Mouse (Mus musculus): ENCODE data around the gene Ttc28. TPM values are rescaled to one million over a fixed set of nuclear protein-coding genes. Genes with fewer than 3 reads are reported as not detected.

The Ttc28 gene
- polyA plus RNA-seq, 1 experiment = 0.04 TPM

- H3K36me3 ChIP-seq (ENCODE audit: control insufficient read depth) = no peaks in the 10 kb centered on the region
- TF ChIP-seq GATA1 (IDR thresholded peaks at IDR 0.05; ENCODE audit: low read length) (no peak), TAL1 (IDR thresholded peaks at IDR 0.05; ENCODE audit: low read length) (no peak)
- no peak overlapping the region for H3K4me3 ChIP-seq (replicated peaks)
- H3K4me1 ChIP-seq (ENCODE audit: control insufficient read depth) = no peaks in the 10 kb centered on the region
- no peaks in the 10 kb centered on the region for H3K9me3 ChIP-seq (ENCODE audit: control insufficient read depth, low read length)
- H3K27me3 ChIP-seq (ENCODE audit: control insufficient read depth) = no peaks in the 10 kb centered on the region
Measured at GRCm38 (mm10) chr5:111097233-111098160, 217.9 kb downstream of the Ttc28 start.

- TF ChIP-seq GATA1 (IDR thresholded peaks at IDR 0.05; ENCODE audit: low read length) = no peak
- no peak for TF ChIP-seq TAL1 (IDR thresholded peaks at IDR 0.05; ENCODE audit: low read length)
- Histone ChIP-seq H3K9me3 (ENCODE audit: control insufficient read depth, low read length) (no peaks in the 10 kb centered on the region), H3K4me3 (replicated peaks) (no peak overlapping the region), H3K27me3 (ENCODE audit: control insufficient read depth) (no peaks in the 10 kb centered on the region), H3K36me3 (ENCODE audit: control insufficient read depth) (no peaks in the 10 kb centered on the region), H3K4me1 (ENCODE audit: control insufficient read depth) (no peaks in the 10 kb centered on the region)
Measured at GRCm38 (mm10) chr5:111098516-111099274, 219.1 kb downstream of the Ttc28 start.

- no peaks in the 10 kb centered on the region for H3K4me1 ChIP-seq (ENCODE audit: control insufficient read depth)
- no peaks in the 10 kb centered on the region for H3K36me3 ChIP-seq (ENCODE audit: control insufficient read depth)
- no peak overlapping the region for H3K4me3 ChIP-seq (replicated peaks)
- TF ChIP-seq GATA1 (IDR thresholded peaks at IDR 0.05; ENCODE audit: low read length) = no peak
- TF ChIP-seq TAL1 (IDR thresholded peaks at IDR 0.05; ENCODE audit: low read length) = no peak
- H3K27me3 ChIP-seq (ENCODE audit: control insufficient read depth) = no peaks in the 10 kb centered on the region
- no peaks in the 10 kb centered on the region for H3K9me3 ChIP-seq (ENCODE audit: control insufficient read depth, low read length)
Measured at GRCm38 (mm10) chr5:111100585-111100984, 221.0 kb downstream of the Ttc28 start.

- Histone ChIP-seq H3K36me3 (ENCODE audit: control insufficient read depth) (no peaks in the 10 kb centered on the region), H3K27me3 (ENCODE audit: control insufficient read depth) (no peaks in the 10 kb centered on the region), H3K4me3 (replicated peaks) (no peak overlapping the region), H3K9me3 (ENCODE audit: control insufficient read depth, low read length) (no peaks in the 10 kb centered on the region), H3K4me1 (ENCODE audit: control insufficient read depth) (no peaks in the 10 kb centered on the region)
- TF ChIP-seq GATA1 (IDR thresholded peaks at IDR 0.05; ENCODE audit: low read length) = no peak
- TF ChIP-seq TAL1 (IDR thresholded peaks at IDR 0.05; ENCODE audit: low read length) = no peak
Measured at GRCm38 (mm10) chr5:111101383-111101932, 221.9 kb downstream of the Ttc28 start.

GRCm38 (mm10) chr5:111104801-111105200 lies 225.2 kb downstream of the Ttc28 start:
- H3K4me1 ChIP-seq (ENCODE audit: control insufficient read depth) = no peaks in the 10 kb centered on the region
- no peaks in the 10 kb centered on the region for H3K36me3 ChIP-seq (ENCODE audit: control insufficient read depth)
- no peaks in the 10 kb centered on the region for H3K9me3 ChIP-seq (ENCODE audit: control insufficient read depth, low read length)
- no peak for TF ChIP-seq TAL1 (IDR thresholded peaks at IDR 0.05; ENCODE audit: low read length)
- TF ChIP-seq GATA1 (IDR thresholded peaks at IDR 0.05; ENCODE audit: low read length) = no peak
- no peak overlapping the region for H3K4me3 ChIP-seq (replicated peaks)
- no peaks in the 10 kb centered on the region for H3K27me3 ChIP-seq (ENCODE audit: control insufficient read depth)

- no peaks in the 10 kb centered on the region for H3K9me3 ChIP-seq (ENCODE audit: control insufficient read depth, low read length)
- H3K4me3 ChIP-seq (replicated peaks) = no peak overlapping the region
- TF ChIP-seq GATA1 (IDR thresholded peaks at IDR 0.05; ENCODE audit: low read length) = no peak
- no peak for TF ChIP-seq TAL1 (IDR thresholded peaks at IDR 0.05; ENCODE audit: low read length)
- no peaks in the 10 kb centered on the region for H3K4me1 ChIP-seq (ENCODE audit: control insufficient read depth)
- no peaks in the 10 kb centered on the region for H3K27me3 ChIP-seq (ENCODE audit: control insufficient read depth)
- H3K36me3 ChIP-seq (ENCODE audit: control insufficient read depth) = no peaks in the 10 kb centered on the region
Measured at GRCm38 (mm10) chr5:111111378-111111777, 231.8 kb downstream of the Ttc28 start.

- no peaks in the 10 kb centered on the region for H3K36me3 ChIP-seq (ENCODE audit: control insufficient read depth)
- H3K9me3 ChIP-seq (ENCODE audit: control insufficient read depth, low read length) = no peaks in the 10 kb centered on the region
- TF ChIP-seq GATA1 (IDR thresholded peaks at IDR 0.05; ENCODE audit: low read length) (no peak), TAL1 (IDR thresholded peaks at IDR 0.05; ENCODE audit: low read length) (no peak)
- no peaks in the 10 kb centered on the region for H3K27me3 ChIP-seq (ENCODE audit: control insufficient read depth)
- H3K4me3 ChIP-seq (replicated peaks) = no peak overlapping the region
- H3K4me1 ChIP-seq (ENCODE audit: control insufficient read depth) = no peaks in the 10 kb centered on the region
Measured at GRCm38 (mm10) chr5:111113183-111113582, 233.6 kb downstream of the Ttc28 start.

- no peak overlapping the region for H3K4me3 ChIP-seq (replicated peaks)
- H3K36me3 ChIP-seq (ENCODE audit: control insufficient read depth) = no peaks in the 10 kb centered on the region
- TF ChIP-seq GATA1 (IDR thresholded peaks at IDR 0.05; ENCODE audit: low read length) (no peak), TAL1 (IDR thresholded peaks at IDR 0.05; ENCODE audit: low read length) (no peak)
- H3K27me3 ChIP-seq (ENCODE audit: control insufficient read depth) = no peaks in the 10 kb centered on the region
- H3K4me1 ChIP-seq (ENCODE audit: control insufficient read depth) = no peaks in the 10 kb centered on the region
- H3K9me3 ChIP-seq (ENCODE audit: control insufficient read depth, low read length) = no peaks in the 10 kb centered on the region
Measured at GRCm38 (mm10) chr5:111113694-111114375, 234.2 kb downstream of the Ttc28 start.

All from erythroblast, embryonic 14.5 days (primary cell).